Mouse (Mus musculus): ENCODE data around the gene Trmt5. TPM values are rescaled to one million over a fixed set of nuclear protein-coding genes. Genes with fewer than 3 reads are reported as not detected.
A peak's percentile ranks its signal among the peaks of the same experiment; 100 is the strongest.

Gene Trmt5
- polyA plus RNA-seq (2015; fragmentation: Nextera tagmentation; extraction: Ambion mirVana) = 15.7 and 15.8 TPM in 2 replicates

- Histone ChIP-seq H3K9me3 (no peaks in the 10 kb centered on the region), H3K27ac (peak within 1 kb of the TSS; percentile 85), H3K4me3 (peak within 1 kb of the TSS; percentile 84), H3K4me1 (peaks cover 13% of the 10 kb centered on the region), H3K27me3 (no peaks in the 10 kb centered on the region), H3K9ac (peak within 1 kb of the TSS; percentile 60), H3K4me2 (peak within 1 kb of the TSS; percentile 77), H3K36me3 (peaks cover 14% of the 10 kb centered on the region; the same call in 1 of the 2 replicates)
- peak; percentile 94 for ATAC-seq (ENCODE audit: insufficient number of reproducible peaks, low FRiP score, low TSS enrichment, low read depth)
- under 1% methylated on average over 53 of the region's 53 CpGs for WGBS
Measured at GRCm38 (mm10) chr12:73286287-73287092, at the start of gene Trmt5, which contains the start of gene Slc38a6. TSS of gene Trmt5 (minus strand) at chr12:73286710. TSS of gene Slc38a6 (plus strand) at chr12:73286779.

GRCm38 (mm10) chr12:73334051-73334551, 47.6 kb upstream of the Trmt5 start:
- Histone ChIP-seq H3K4me3 (no peak overlapping the region), H3K4me2 (no peak overlapping the region), H3K27ac (no peak overlapping the region), H3K9me3 (no peaks in the 10 kb centered on the region), H3K36me3 (no peaks in the 10 kb centered on the region), H3K27me3 (no peaks in the 10 kb centered on the region; the same call in 1 of the 2 replicates), H3K9ac (no peak overlapping the region), H3K4me1 (peaks cover 16% of the 10 kb centered on the region)
- WGBS = 31% methylated on average over 8 of the region's 8 CpGs
- ATAC-seq (ENCODE audit: insufficient number of reproducible peaks, low FRiP score, low TSS enrichment, low read depth) = no peak

GRCm38 (mm10) chr12:73332701-73333100, 46.2 kb upstream of the Trmt5 start:
- ATAC-seq (ENCODE audit: insufficient number of reproducible peaks, low FRiP score, low TSS enrichment, low read depth) = no peak
- H3K9me3 ChIP-seq = no peaks in the 10 kb centered on the region
- 40% methylated on average over 4 of the region's 4 CpGs for WGBS
- H3K4me1 ChIP-seq = peaks cover 24% of the 10 kb centered on the region
- no peak overlapping the region for H3K4me3 ChIP-seq
- H3K36me3 ChIP-seq = no peaks in the 10 kb centered on the region
- H3K4me2 ChIP-seq = no peak overlapping the region
- no peak overlapping the region for H3K27ac ChIP-seq
- H3K9ac ChIP-seq = no peak overlapping the region
- H3K27me3 ChIP-seq = no peaks in the 10 kb centered on the region; the same call in 1 of the 2 replicates

GRCm38 (mm10) chr12:73330236-73330635, 43.7 kb upstream of the Trmt5 start:
- ATAC-seq (ENCODE audit: insufficient number of reproducible peaks, low FRiP score, low TSS enrichment, low read depth) = no peak
- H3K27ac ChIP-seq = no peak overlapping the region
- H3K4me3 ChIP-seq = no peak overlapping the region
- peaks cover 19% of the 10 kb centered on the region for H3K4me1 ChIP-seq
- H3K27me3 ChIP-seq = no peaks in the 10 kb centered on the region; the same call in 1 of the 2 replicates
- H3K4me2 ChIP-seq = no peak overlapping the region
- WGBS = 71% methylated on average over 7 of the region's 7 CpGs
- no peaks in the 10 kb centered on the region for H3K9me3 ChIP-seq
- H3K9ac ChIP-seq = no peak overlapping the region
- no peaks in the 10 kb centered on the region for H3K36me3 ChIP-seq

- ATAC-seq (ENCODE audit: insufficient number of reproducible peaks, low FRiP score, low TSS enrichment, low read depth) = peak; percentile 33; the same call in 1 of the 2 replicates
- 62% methylated on average over 4 of the region's 4 CpGs for WGBS
- Histone ChIP-seq H3K27me3 (no peaks in the 10 kb centered on the region), H3K4me1 (peaks cover 11% of the 10 kb centered on the region), H3K27ac (peak overlapping the region; percentile 43; the same call in 1 of the 2 replicates), H3K9me3 (no peaks in the 10 kb centered on the region), H3K4me2 (no peak overlapping the region), H3K36me3 (no peaks in the 10 kb centered on the region), H3K9ac (no peak overlapping the region), H3K4me3 (no peak overlapping the region)
Measured at GRCm38 (mm10) chr12:73328448-73329167, 42.1 kb upstream of the Trmt5 start.

GRCm38 (mm10) chr12:73327381-73327780, 40.9 kb upstream of the Trmt5 start:
- ATAC-seq (ENCODE audit: insufficient number of reproducible peaks, low FRiP score, low TSS enrichment, low read depth) = no peak
- Histone ChIP-seq H3K27ac (no peak overlapping the region), H3K9ac (no peak overlapping the region), H3K27me3 (no peaks in the 10 kb centered on the region), H3K36me3 (no peaks in the 10 kb centered on the region), H3K4me3 (no peak overlapping the region), H3K4me2 (no peak overlapping the region), H3K9me3 (no peaks in the 10 kb centered on the region), H3K4me1 (peaks cover 8% of the 10 kb centered on the region)
- 25% methylated on average over 3 of the region's 3 CpGs for WGBS

GRCm38 (mm10) chr12:73325617-73326016, 39.1 kb upstream of the Trmt5 start:
- Histone ChIP-seq H3K27ac (no peak overlapping the region), H3K4me1 (peaks cover 8% of the 10 kb centered on the region), H3K36me3 (no peaks in the 10 kb centered on the region), H3K27me3 (no peaks in the 10 kb centered on the region), H3K4me3 (no peak overlapping the region), H3K4me2 (no peak overlapping the region), H3K9me3 (no peaks in the 10 kb centered on the region), H3K9ac (no peak overlapping the region)
- ATAC-seq (ENCODE audit: insufficient number of reproducible peaks, low FRiP score, low TSS enrichment, low read depth) = no peak
- 54% methylated on average over 4 of the region's 4 CpGs for WGBS

- Histone ChIP-seq H3K9me3 (no peaks in the 10 kb centered on the region), H3K27ac (peak overlapping the region; percentile 57), H3K36me3 (no peaks in the 10 kb centered on the region), H3K4me3 (no peak overlapping the region), H3K27me3 (no peaks in the 10 kb centered on the region), H3K9ac (no peak overlapping the region), H3K4me2 (no peak overlapping the region), H3K4me1 (peaks cover 8% of the 10 kb centered on the region)
- WGBS = 72% methylated on average over 2 of the region's 2 CpGs
- ATAC-seq (ENCODE audit: insufficient number of reproducible peaks, low FRiP score, low TSS enrichment, low read depth) = no peak
Measured at GRCm38 (mm10) chr12:73325181-73325580, 38.7 kb upstream of the Trmt5 start.

GRCm38 (mm10) chr12:73324742-73325141, 38.2 kb upstream of the Trmt5 start:
- WGBS = 80% methylated on average over 1 of the region's 1 CpGs
- H3K27me3 ChIP-seq = no peaks in the 10 kb centered on the region

GRCm38 (mm10) chr12:73324180-73324586, 37.7 kb upstream of the Trmt5 start:
- Histone ChIP-seq H3K36me3 (no peaks in the 10 kb centered on the region), H3K4me2 (no peak overlapping the region), H3K9me3 (no peaks in the 10 kb centered on the region), H3K27ac (peak overlapping the region; percentile 55), H3K4me1 (peaks cover 8% of the 10 kb centered on the region), H3K4me3 (no peak overlapping the region), H3K27me3 (no peaks in the 10 kb centered on the region), H3K9ac (no peak overlapping the region)
- WGBS = 69% methylated on average over 8 of the region's 8 CpGs
- ATAC-seq (ENCODE audit: insufficient number of reproducible peaks, low FRiP score, low TSS enrichment, low read depth) = peak; percentile 49; the same call in 1 of the 2 replicates

More at GRCm38 (mm10) chr12:73324742-73325141, 38.2 kb upstream of the Trmt5 start:
- H3K4me2 ChIP-seq = no peak overlapping the region
- H3K27ac ChIP-seq = peak overlapping the region; percentile 55
- H3K4me1 ChIP-seq = peaks cover 8% of the 10 kb centered on the region
- H3K9ac ChIP-seq = no peak overlapping the region
- H3K9me3 ChIP-seq = no peaks in the 10 kb centered on the region
- no peak overlapping the region for H3K4me3 ChIP-seq
- ATAC-seq (ENCODE audit: insufficient number of reproducible peaks, low FRiP score, low TSS enrichment, low read depth) = no peak
- no peaks in the 10 kb centered on the region for H3K36me3 ChIP-seq

GRCm38 (mm10) chr12:73317706-73318686, 31.5 kb upstream of the Trmt5 start:
- Histone ChIP-seq H3K27ac (no peak overlapping the region), H3K4me3 (no peak overlapping the region), H3K27me3 (no peaks in the 10 kb centered on the region), H3K9ac (no peak overlapping the region), H3K4me2 (no peak overlapping the region), H3K4me1 (no peaks in the 10 kb centered on the region), H3K36me3 (peaks cover 8% of the 10 kb centered on the region; the same call in 1 of the 2 replicates), H3K9me3 (no peaks in the 10 kb centered on the region)
- no peak for ATAC-seq (ENCODE audit: insufficient number of reproducible peaks, low FRiP score, low TSS enrichment, low read depth)
- 89% methylated on average over 7 of the region's 7 CpGs for WGBS

Measured in limb, embryonic 15.5 days (tissue).